In the genomic region with DNA sequence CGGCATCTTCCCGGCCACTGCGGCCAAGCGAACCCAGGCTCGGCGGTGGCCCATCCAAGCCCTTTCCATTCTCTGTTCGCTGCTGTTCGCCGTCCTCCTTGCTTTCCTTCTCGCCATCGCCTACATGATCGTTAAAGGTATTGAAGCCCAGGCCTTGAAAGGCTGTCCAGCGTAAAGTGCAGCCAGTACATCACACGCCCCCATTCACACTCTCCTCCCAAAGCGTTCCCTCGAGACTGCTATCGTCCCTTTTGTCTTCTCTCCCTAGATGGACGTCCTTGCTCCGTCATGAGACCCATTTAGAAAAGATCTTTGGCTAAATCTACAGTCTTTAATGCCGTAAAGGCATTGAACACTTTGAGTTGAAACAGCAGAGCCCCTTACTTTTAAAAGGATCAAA, we compare ENCODE assay signal across 8 mouse cellular contexts. TPM values are rescaled to one million over a fixed set of nuclear protein-coding genes. Genes with fewer than 3 reads are reported as not detected.
A peak's percentile ranks its signal among the peaks of the same experiment; 100 is the strongest.
DNase-seq lines count a peak whose midpoint lies in the region; ATAC-seq and TF ChIP-seq lines count a peak whose summit lies in the region.

No protein-coding gene starts in this region.

- peak overlapping the region; percentile 82 for H3K4me3 ChIP-seq in layer of hippocampus, adult 2 months
- H3K4me3 ChIP-seq in forebrain, embryonic 15.5 days, result peak overlapping the region; percentile 75
- peak overlapping the region; percentile 88 for H3K4me3 ChIP-seq in midbrain, embryonic 10.5 days

- 0% methylated on average over 20 of the region's 20 CpGs for WGBS in forebrain, embryonic 15.5 days
- WGBS in midbrain, embryonic 10.5 days, result under 1% methylated on average over 20 of the region's 20 CpGs

- DNase-seq in layer of hippocampus, adult 2 months (ENCODE audit: low spot score in 2 of 2), result no peak
- DNase-seq in layer of hippocampus, adult 18-20 months (ENCODE audit: low spot score in 2 of 2), result no peak
- DNase-seq in adipocyte (ENCODE audit: low spot score), result peak; percentile 52
- DNase-seq in midbrain, embryonic 10.5 days (ENCODE audit: low spot score), result no peak
- no peak for DNase-seq in spleen, postnatal 10 days (ENCODE audit: low spot score in 2 of 2)
- no peak for DNase-seq in gastrocnemius, postnatal 14 days

- peak overlapping the region; percentile 79 for H3K9ac ChIP-seq in forebrain, embryonic 15.5 days (replicated peaks)

- H3K4me1 ChIP-seq in forebrain, embryonic 15.5 days, result peaks cover 29% of the 10 kb centered on the region
- H3K4me1 ChIP-seq in midbrain, embryonic 10.5 days, result peaks cover 32% of the 10 kb centered on the region

- peak overlapping the region; percentile 58 for H3K4me2 ChIP-seq in forebrain, embryonic 15.5 days (replicated peaks)

- no peak for TF ChIP-seq CTCF in layer of hippocampus, adult 2 months (conservative IDR thresholded peaks at IDR 0.05)

- H3K9me3 ChIP-seq in forebrain, embryonic 15.5 days, result no peaks in the 10 kb centered on the region
- 0 out of 2 replicates have a peak, but pooled peaks cover 4% of the 10 kb centered on the region for H3K9me3 ChIP-seq in midbrain, embryonic 10.5 days (replicated peaks)

- intact Hi-C loops in gastrocnemius, postnatal 14 days (cut with DNase I; ENCODE audit: low total_unique reads), result no loop called here

- peak; percentile 1; the same call in 1 of the 2 replicates for ATAC-seq in forebrain, embryonic 15.5 days (replicated peaks)
- no peak for ATAC-seq in activated CD4-positive, CD25-positive, alpha-beta regulatory T cell, adult 4 months

- H3K27me3 ChIP-seq in forebrain, embryonic 15.5 days, result no peaks in the 10 kb centered on the region
- H3K27me3 ChIP-seq in midbrain, embryonic 10.5 days (ENCODE audit: low read depth, poor library complexity, severe bottlenecking), result no peaks in the 10 kb centered on the region

- H3K36me3 ChIP-seq in forebrain, embryonic 15.5 days, result peaks cover 19% of the 10 kb centered on the region
- peaks cover 61% of the 10 kb centered on the region for H3K36me3 ChIP-seq in midbrain, embryonic 10.5 days

- H3K27ac ChIP-seq in layer of hippocampus, adult 2 months, result peak overlapping the region; percentile 100
- H3K27ac ChIP-seq in forebrain, embryonic 15.5 days (replicated peaks), result peak overlapping the region; percentile 98
- H3K27ac ChIP-seq in midbrain, embryonic 10.5 days (replicated peaks), result peak overlapping the region; percentile 97

RNA-seq across cellular contexts. Expression of a gene that starts 0.9 kb away (rescaled TPM):
- 10 to 100 TPM; 11.1 to 12.9 TPM for total RNA-seq in layer of hippocampus, adult 2 months (2021)
- 10 to 100 TPM; 13.6 to 14.9 TPM for total RNA-seq in layer of hippocampus, adult 18-20 months (2021)
- 52.0 and 53.9 TPM in 2 replicates for polyA plus RNA-seq in forebrain, embryonic 15.5 days (2015; fragmentation: Nextera tagmentation; extraction: Ambion mirVana)
- 74.6 and 81.7 TPM in 2 replicates for polyA plus RNA-seq in midbrain, embryonic 10.5 days (2016; fragmentation: Nextera tagmentation; extraction: Ambion mirVana)
- 10 to 100 TPM; 14.7 to 17.6 TPM for polyA plus RNA-seq in activated CD4-positive, CD25-positive, alpha-beta regulatory T cell, adult 4 months (2017; shearing (Covaris generic))
- 1 to 10 TPM; 9.0 to 9.2 TPM for total RNA-seq in gastrocnemius, postnatal 14 days (2021)

RNA-seq across cellular contexts. Expression of a gene that starts 1.3 kb away (rescaled TPM):
- total RNA-seq in layer of hippocampus, adult 2 months (2021), result 10 to 100 TPM; 45.9 to 52.0 TPM
- total RNA-seq in layer of hippocampus, adult 18-20 months (2021), result 10 to 100 TPM; 34.3 to 42.0 TPM
- polyA plus RNA-seq in forebrain, embryonic 15.5 days (2015; fragmentation: Nextera tagmentation; extraction: Ambion mirVana), result 131 and 136 TPM in 2 replicates
- 190 and 192 TPM in 2 replicates for polyA plus RNA-seq in midbrain, embryonic 10.5 days (2016; fragmentation: Nextera tagmentation; extraction: Ambion mirVana)
- 100 to 1,000 TPM; 173 to 189 TPM for polyA plus RNA-seq in activated CD4-positive, CD25-positive, alpha-beta regulatory T cell, adult 4 months (2017; shearing (Covaris generic))
- 10 to 100 TPM; 30.6 to 41.3 TPM for total RNA-seq in gastrocnemius, postnatal 14 days (2021)
